Mouse (Mus musculus) ES-Bruce4 (cell line): ENCODE results near the gene Abhd16b.

Experiments
- CTCF ChIP-seq: IDR thresholded peaks from one replicate; pipeline ENCODE4 v1.8.1; 2011; ENCODE audit warnings: low read depth, low read length
- EP300 ChIP-seq: IDR thresholded peaks from 2 replicates; pipeline ENCODE4 v1.6.1; 2011; ENCODE audit warnings: low read depth, low read length; ENCODE audit not compliant: insufficient read depth
- POLR2A ChIP-seq: IDR thresholded peaks from one replicate; pipeline ENCODE4 v1.8.1; 2011; ENCODE audit warnings: low read length; ENCODE audit not compliant: insufficient read depth

- TF ChIP-seq EP300: no peak
- TF ChIP-seq CTCF: no peak
- TF ChIP-seq POLR2A: no peak
Observed at GRCm38 (mm10) chr2:181541761-181542380, 48.9 kb downstream of the Abhd16b start.
